Mouse (Mus musculus): ENCODE measurements around the gene Immp2l.

DNA sequence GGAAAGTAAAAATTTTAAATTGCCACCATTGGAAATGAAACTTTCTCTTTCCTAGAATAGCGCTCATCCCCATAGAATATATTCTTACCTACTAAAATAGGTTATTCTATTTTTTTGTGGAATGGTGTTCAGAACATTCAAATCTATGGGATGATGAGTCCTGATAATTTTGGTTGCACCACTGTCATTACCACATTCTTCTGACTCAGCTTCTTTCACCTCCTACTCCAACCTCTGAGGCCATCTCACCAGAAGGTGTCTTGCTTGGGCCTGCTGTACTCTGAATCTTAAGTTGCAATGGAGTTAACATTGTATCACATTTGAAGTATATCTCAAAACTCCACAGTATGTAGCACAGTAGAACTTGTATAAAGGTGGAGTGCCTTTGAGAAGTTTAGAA, 224.4 kb downstream of the Immp2l start:
- TF ChIP-seq CTCF (IDR thresholded peaks at IDR 0.05; ENCODE audit: low read depth, low read length) = no peak
- no peak for TF ChIP-seq GATA1 (IDR thresholded peaks at IDR 0.05; ENCODE audit: borderline replicate concordance, low read length)
- TF ChIP-seq POLR2AphosphoS5 (IDR thresholded peaks at IDR 0.05; ENCODE audit: insufficient replicate concordance, low read depth, low read length) = no peak
